Mouse (Mus musculus) liver, embryonic 15.5 days (tissue): ENCODE data around the gene Pkd2l1. TPM values are rescaled to one million over a fixed set of nuclear protein-coding genes. Genes with fewer than 3 reads are reported as not detected.
"Not testable (repeated sequence)": the region's sequence is repeated elsewhere in the genome, so short reads cannot be mapped to it uniquely, and the experiment has no call there.

Experiments used
- ATAC-seq: fragments of 200-750 bp; cut with Nextera tagmentation; 2 replicates; pipeline ENCODE4 v1.8.0; 2017; ENCODE audit warnings: moderate number of reproducible peaks, mild to moderate bottlenecking, moderate library complexity; ENCODE audit not compliant: insufficient read depth
- H3K27ac ChIP-seq: fragments of 300-500 bp; sonication (generic); replicated peaks from 2 replicates; pipeline ENCODE4 v1.5.1; 2015; ENCODE audit warnings: mild to moderate bottlenecking, inconsistent platforms
- H3K27me3 ChIP-seq: fragments of 300-500 bp; sonication (generic); 2 replicates; pipeline ENCODE4 v1.6.1; 2015; ENCODE audit warnings: mild to moderate bottlenecking, inconsistent platforms
- H3K36me3 ChIP-seq: fragments of 300-500 bp; sonication (generic); replicated peaks from 2 replicates; pipeline ENCODE4 v1.6.1; 2015; ENCODE audit warnings: moderate library complexity, mild to moderate bottlenecking, inconsistent platforms
- H3K4me1 ChIP-seq: fragments of 300-500 bp; sonication (generic); replicated peaks from 2 replicates; pipeline ENCODE4 v1.6.1; 2015; ENCODE audit warnings: inconsistent platforms
- H3K4me2 ChIP-seq: fragments of 300-500 bp; sonication (generic); 2 replicates; pipeline ENCODE4 v1.6.1; 2015; ENCODE audit warnings: moderate library complexity, mild to moderate bottlenecking, inconsistent platforms
- H3K4me3 ChIP-seq: fragments of 300-500 bp; sonication (generic); replicated peaks from 2 replicates; pipeline ENCODE4 v1.5.1; 2015; ENCODE audit warnings: mild to moderate bottlenecking, inconsistent platforms
- H3K9ac ChIP-seq: fragments of 300-500 bp; sonication (generic); 2 replicates; pipeline ENCODE4 v1.6.1; 2015; ENCODE audit warnings: moderate library complexity, mild to moderate bottlenecking, inconsistent platforms
- H3K9me3 ChIP-seq: fragments of 300-500 bp; sonication (generic); replicated peaks from 2 replicates; pipeline ENCODE4 v1.6.1; 2016; ENCODE audit warnings: inconsistent platforms
- WGBS: fragments of 180-500 bp; shearing (Covaris S2); methylation state at CpG from one replicate; pipeline ENCODE4 v1.1.7; 2015; ENCODE audit warnings: mixed read lengths; ENCODE audit not compliant: insufficient replicate concordance; 5-methylcytosine and 5-hydroxymethylcytosine counted together
- polyA plus RNA-seq: library from polyadenylated mRNA; unstranded; fragments of >200 nt; fragmentation: Nextera tagmentation; extraction: Ambion mirVana; gene quantifications from 2 replicates; pipeline ENCODE4 v1.2.1, GENCODE M21; 2015

The Pkd2l1 gene
- polyA plus RNA-seq, 1 experiment from 2014 or later: not detected

DNA sequence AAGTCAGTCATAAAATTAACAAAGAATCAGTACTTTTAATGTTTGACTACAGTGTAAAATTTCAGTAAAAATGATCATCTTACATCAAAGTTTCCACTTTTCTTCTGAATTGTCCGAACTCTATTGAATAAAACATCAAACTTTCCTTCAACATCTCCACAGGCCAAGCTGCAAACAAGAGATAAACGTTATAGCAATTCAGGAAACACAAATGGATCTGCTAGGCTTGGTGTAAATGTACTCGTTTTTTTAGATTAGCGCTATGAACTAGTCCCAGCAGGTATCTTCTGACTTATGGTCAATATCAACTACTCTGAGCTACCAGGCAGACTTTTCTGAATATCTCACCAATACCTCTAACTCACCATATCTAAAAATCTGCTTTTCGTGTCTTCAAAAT lies 59.3 kb downstream of the Pkd2l1 start:
- Histone ChIP-seq H3K4me3 (no peak overlapping the region), H3K4me1 (peaks cover 23% of the 10 kb centered on the region), H3K36me3 (peaks cover 48% of the 10 kb centered on the region), H3K4me2 (no peak overlapping the region), H3K9ac (no peak overlapping the region), H3K27me3 (no peaks in the 10 kb centered on the region), H3K27ac (no peak overlapping the region), H3K9me3 (no peaks in the 10 kb centered on the region)
- no peak for ATAC-seq
- 62% methylated on average over 5 of the region's 5 CpGs for WGBS

DNA sequence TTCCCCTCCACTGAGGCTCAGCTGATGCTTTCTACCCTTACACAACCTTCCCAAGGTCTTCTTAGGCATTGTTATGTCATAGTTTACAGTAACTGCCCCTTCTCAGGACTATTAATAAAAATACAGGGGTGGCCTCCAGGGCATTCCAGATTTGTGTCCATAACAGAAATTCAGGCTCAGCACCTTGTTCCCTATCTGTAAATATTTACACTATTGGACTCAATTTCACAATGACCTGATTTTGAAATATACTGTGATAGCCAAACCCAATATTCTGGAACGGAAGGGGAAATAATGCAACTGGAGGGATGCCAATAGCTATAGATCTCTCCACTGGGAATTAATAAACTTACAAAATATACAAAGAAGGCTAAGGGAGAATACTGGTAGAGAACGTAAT lies 63.7 kb downstream of the Pkd2l1 start:
- no peak overlapping the region for H3K4me2 ChIP-seq
- no peak for ATAC-seq
- H3K27me3 ChIP-seq: no peaks in the 10 kb centered on the region
- H3K4me3 ChIP-seq: no peak overlapping the region
- H3K36me3 ChIP-seq: peaks cover 88% of the 10 kb centered on the region
- no peak overlapping the region for H3K9ac ChIP-seq
- 76% methylated on average over 2 of the region's 2 CpGs for WGBS
- H3K4me1 ChIP-seq: peaks cover 7% of the 10 kb centered on the region
- no peak overlapping the region; the same call in 1 of the 2 replicates for H3K27ac ChIP-seq
- no peaks in the 10 kb centered on the region for H3K9me3 ChIP-seq

DNA sequence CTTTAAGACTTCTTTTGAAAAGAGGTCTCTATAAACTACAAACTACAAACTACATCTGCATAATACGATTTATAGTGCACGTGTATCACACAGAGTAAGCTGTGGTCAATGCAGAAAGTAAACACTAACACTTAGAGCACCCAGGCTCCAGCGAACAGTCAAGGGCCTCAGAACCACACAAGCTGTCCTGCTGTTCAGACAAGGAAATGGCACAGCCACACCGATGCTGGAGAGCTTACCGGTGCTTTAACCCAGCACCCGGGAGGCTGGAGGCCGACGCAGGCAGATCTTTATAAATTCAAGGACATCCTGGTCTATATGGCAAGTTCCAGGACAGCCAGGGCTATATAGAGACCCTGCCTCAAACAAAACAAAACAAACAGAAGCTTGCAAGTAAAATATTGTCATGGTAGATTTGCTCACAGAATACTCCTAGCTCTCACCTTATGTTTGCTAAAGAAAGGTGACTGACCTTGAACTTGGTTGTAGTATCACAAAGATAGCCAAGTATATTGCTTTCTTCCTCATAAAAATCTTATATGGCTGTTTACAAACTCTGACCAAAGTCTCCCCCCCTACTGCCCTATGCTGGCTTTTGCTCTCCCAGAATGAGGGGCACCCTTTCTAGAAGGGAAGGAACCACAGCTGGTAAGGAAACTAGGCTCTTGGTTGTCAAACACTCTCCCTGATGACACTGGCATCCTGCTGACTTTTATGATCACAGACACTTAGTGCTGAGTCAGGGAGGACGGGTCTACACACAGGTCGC lies 64.3 kb downstream of the Pkd2l1 start:
- H3K4me1 ChIP-seq: peaks cover under 1% of the 10 kb centered on the region
- 81% methylated on average over 10 of the region's 10 CpGs for WGBS
- H3K27me3 ChIP-seq: no peaks in the 10 kb centered on the region
- no peak overlapping the region for H3K4me3 ChIP-seq
- H3K27ac ChIP-seq: no peak overlapping the region; the same call in 1 of the 2 replicates
- no peaks in the 10 kb centered on the region for H3K9me3 ChIP-seq
- no peak overlapping the region for H3K4me2 ChIP-seq
- H3K36me3 ChIP-seq: peaks cover 91% of the 10 kb centered on the region
- H3K9ac ChIP-seq: no peak overlapping the region
- no peak for ATAC-seq

DNA sequence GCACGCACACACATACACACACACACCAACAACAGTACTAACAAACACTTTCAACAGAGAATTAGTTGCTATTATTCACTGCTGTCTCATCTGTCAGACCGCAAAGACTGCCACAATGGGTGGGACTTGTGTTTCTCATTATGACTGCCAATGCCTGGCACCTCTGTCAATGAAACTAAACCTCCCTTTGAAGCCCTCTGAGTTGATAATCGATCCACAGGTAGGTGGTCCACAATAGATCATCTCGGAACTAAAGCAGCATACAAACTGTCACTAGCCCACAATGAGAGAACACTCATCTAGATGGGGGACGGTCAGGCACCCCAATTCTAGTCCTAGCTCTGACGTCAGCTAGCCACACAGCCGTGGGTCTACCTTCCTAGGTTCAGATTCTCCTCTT lies 71.1 kb downstream of the Pkd2l1 start:
- Histone ChIP-seq H3K27ac (no peak overlapping the region), H3K4me1 (no peaks in the 10 kb centered on the region; the same call in 1 of the 2 replicates), H3K36me3 (peaks cover 88% of the 10 kb centered on the region), H3K9me3 (no peaks in the 10 kb centered on the region), H3K4me3 (no peak overlapping the region), H3K4me2 (no peak overlapping the region), H3K9ac (no peak overlapping the region), H3K27me3 (no peaks in the 10 kb centered on the region)
- WGBS: 85% methylated on average over 7 of the region's 7 CpGs
- ATAC-seq: no peak

DNA sequence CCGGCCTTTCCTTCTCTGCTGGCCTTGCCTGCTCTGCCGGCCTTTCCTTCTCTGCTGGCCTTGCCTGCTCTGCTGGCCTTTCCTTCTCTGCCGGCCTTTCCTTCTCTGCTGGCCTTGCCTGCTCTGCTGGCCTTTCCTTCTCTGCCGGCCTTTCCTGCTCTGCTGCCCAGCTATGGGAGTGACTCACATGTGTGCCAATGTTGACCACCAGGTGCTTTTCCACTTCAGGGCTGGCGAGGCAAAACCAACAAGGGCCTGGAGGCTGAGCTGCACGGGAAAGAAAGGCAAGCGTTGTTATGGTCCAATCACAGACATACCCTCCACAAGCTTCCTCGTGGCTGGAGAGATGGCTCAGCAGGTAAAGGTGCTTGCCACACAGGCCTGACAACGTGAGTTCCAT lies 71.6 kb downstream of the Pkd2l1 start:
- H3K27ac ChIP-seq, H3K4me2 ChIP-seq, H3K9ac ChIP-seq, ATAC-seq, H3K4me3 ChIP-seq, H3K9me3 ChIP-seq, H3K27me3 ChIP-seq, H3K4me1 ChIP-seq: not testable (repeated sequence)
- peaks cover 89% of the 10 kb centered on the region for H3K36me3 ChIP-seq
- WGBS: 83% methylated on average over 9 of the region's 9 CpGs

DNA sequence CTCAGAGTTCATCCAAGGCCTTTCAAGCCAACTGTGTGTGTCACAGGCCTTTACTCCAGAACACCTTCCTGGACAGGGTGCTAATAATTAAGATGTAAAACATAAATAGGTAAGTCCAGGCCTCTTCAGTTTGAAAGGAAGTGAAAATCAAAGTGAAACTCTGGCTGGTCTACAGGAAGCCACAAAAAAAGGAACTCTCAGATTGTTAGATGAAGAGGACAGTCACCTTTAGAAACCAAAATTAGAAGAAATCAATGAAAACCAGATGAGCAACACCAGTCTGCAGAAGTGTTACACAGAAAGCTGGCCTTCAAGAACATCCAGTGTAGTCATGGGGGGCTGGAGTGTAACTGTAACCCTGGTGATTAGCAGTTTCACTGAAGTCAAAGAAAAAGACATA lies 74.4 kb downstream of the Pkd2l1 start:
- no peak for ATAC-seq
- Histone ChIP-seq H3K4me2 (no peak overlapping the region), H3K9me3 (no peaks in the 10 kb centered on the region), H3K27me3 (no peaks in the 10 kb centered on the region), H3K4me1 (no peaks in the 10 kb centered on the region; the same call in 1 of the 2 replicates), H3K36me3 (peaks cover 86% of the 10 kb centered on the region), H3K4me3 (no peak overlapping the region), H3K27ac (no peak overlapping the region), H3K9ac (no peak overlapping the region)

DNA sequence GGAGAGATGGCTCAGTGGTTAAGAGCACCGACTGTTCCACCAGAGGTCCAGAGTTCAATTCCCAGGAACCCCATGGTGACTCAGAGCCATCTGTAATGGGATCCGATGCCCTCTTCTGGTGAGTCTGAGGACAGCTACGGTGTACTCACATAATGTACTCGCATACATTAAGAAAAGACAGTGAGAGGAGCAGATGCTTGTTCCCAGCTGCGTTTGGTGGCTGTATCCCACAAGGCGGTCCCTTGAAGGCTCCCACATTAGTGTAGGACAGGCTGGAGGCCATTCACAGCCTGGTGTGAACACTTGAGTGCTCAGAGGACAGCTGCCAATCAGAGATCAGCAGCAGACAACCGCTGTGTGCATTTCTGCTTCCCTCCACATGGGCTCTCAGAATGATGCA lies 80.5 kb downstream of the Pkd2l1 start:
- Histone ChIP-seq H3K4me1 (peaks cover 11% of the 10 kb centered on the region), H3K27me3 (no peaks in the 10 kb centered on the region), H3K27ac (no peak overlapping the region), H3K4me3 (no peak overlapping the region), H3K36me3 (peaks cover 75% of the 10 kb centered on the region), H3K9ac (no peak overlapping the region), H3K4me2 (no peak overlapping the region), H3K9me3 (no peaks in the 10 kb centered on the region)
- WGBS: 65% methylated on average over 7 of the region's 7 CpGs
- no peak for ATAC-seq

DNA sequence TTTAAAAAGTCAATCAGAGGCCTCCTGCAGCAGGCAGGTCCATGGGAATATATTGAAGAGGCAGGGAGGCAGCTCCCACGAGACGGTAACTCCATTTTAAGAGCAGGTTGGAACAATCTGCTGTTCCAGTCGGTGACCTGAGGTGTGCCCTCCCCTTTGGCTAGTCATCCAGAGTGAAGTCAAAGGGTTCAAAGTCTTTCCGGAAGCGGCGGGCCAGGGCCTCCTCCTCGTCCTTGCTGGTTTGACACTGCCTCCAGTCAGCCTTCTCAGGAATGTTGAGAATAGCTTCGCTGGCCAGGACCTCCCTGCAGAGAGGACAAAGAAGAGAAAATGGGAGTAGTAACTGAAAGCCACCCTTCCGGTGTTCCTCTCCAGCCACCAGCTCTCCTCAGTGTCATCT lies 81.9 kb downstream of the Pkd2l1 start:
- Histone ChIP-seq H3K36me3 (peaks cover 64% of the 10 kb centered on the region), H3K27ac (peak overlapping the region; percentile 61), H3K4me2 (no peak overlapping the region), H3K9me3 (no peaks in the 10 kb centered on the region), H3K9ac (no peak overlapping the region), H3K4me1 (peaks cover 23% of the 10 kb centered on the region), H3K4me3 (no peak overlapping the region), H3K27me3 (no peaks in the 10 kb centered on the region)
- no peak for ATAC-seq
- WGBS: 70% methylated on average over 9 of the region's 9 CpGs

DNA sequence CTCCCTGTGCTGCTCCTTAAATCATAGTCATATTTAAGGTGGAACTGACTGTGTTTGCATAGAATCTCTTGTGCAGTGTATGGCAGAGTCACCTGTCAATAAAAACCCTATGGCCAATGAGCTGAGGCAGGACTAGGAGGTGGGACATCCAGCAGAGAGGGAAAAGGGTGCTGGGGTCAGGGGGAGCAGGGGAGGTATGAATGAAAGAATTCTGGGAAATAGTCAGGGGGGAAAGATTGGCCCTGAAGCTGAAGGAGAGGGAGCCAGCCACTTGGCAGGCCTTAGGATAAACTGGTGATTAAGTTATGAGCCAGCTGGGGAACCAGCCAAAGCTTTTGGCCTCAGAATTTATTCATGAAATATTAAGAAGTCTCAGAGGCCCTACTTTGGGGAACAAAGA lies 83.2 kb downstream of the Pkd2l1 start:
- Histone ChIP-seq H3K9ac (no peak overlapping the region), H3K36me3 (peaks cover 51% of the 10 kb centered on the region), H3K4me2 (no peak overlapping the region), H3K4me3 (no peak overlapping the region), H3K9me3 (no peaks in the 10 kb centered on the region), H3K4me1 (peaks cover 35% of the 10 kb centered on the region), H3K27me3 (no peaks in the 10 kb centered on the region), H3K27ac (no peak overlapping the region)
- ATAC-seq: no peak

DNA sequence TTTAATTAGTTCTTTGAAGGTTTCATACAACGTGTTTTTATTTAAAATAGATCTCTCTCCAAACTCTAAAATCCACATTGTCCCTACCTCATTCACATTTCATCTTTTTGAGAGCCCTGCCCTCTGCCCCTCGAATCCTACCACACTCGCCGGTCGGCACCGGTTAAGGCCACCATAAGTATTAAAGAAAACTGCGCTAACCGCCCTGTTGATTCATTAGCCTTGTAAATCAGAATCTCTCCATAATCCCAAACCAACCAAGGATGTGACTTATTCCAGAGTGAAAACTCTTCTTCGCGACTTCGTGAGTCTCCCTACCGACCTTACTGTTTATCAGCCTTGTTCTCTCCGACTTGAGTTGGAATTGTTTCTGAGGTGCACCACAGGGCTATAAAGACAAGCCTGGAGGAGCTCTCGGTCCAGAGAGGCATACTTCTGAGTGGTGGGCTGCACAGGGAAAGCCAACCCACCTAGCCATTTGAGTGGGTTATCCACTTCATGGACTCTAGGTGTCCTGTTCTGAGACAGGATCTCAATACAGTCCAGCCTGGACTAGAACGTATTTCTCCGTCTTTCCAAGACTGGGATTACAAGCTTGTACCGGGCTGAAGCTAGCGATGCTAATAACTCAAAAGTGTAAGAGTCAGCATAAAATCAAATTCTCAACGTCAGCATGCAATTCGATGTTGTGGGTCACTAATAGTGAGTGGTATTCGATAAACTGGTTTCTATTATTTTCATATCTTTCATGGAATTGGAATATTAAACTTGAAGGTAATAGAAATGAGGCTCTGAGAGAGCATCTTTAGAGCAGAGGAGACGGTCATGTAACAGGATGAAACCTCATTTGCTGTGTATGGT lies 84.4 kb downstream of the Pkd2l1 start:
- Histone ChIP-seq H3K9ac (peak overlapping the region; percentile 96), H3K4me3 (peak overlapping the region; percentile 93), H3K4me2 (peak overlapping the region; percentile 91), H3K4me1 (peaks cover 35% of the 10 kb centered on the region), H3K27me3 (no peaks in the 10 kb centered on the region), H3K36me3 (peaks cover 40% of the 10 kb centered on the region), H3K27ac (peak overlapping the region; percentile 53), H3K9me3 (no peaks in the 10 kb centered on the region)
- 30% methylated on average over 22 of the region's 22 CpGs for WGBS
- ATAC-seq: peak; percentile 11; the same call in 1 of the 2 replicates

DNA sequence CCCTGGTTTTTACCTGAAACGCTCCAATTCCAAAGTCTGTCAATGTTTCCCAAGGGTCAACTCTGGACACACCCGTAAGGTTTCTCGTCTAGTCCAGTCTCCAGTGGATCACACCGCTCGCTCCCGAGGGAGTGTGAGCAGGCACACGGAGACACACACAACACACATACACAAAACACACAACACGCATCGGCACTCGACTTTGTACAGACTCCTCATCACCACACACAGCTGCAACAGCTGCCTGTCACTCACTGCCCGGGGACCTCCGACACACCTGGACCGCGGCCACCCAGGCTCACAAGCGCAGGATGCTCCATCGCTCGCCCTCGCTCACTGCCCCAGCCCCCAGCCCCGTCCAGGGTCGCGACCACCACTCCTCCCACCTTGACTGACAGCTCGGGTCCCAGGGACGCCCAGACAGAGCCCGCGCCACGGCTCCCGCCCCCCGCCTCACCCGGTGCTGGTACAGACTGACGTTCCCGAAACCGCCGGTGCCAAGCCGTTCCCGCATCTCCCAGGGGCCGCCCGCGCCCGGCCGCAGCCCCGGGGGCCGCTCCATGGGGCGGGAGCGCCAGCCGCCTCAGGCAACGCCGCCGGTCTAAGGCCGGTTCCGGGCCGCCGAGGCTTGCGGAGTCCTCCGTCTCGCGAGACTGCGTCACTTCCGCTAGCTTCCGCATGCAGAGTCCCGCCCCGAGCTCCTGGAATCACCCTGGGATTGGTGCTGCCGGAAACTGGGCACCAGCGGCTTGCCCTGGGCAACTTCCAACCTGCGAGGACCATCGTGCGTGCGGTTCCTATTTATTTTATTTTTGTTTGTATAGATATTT lies 85.2 kb downstream of the Pkd2l1 start, which contains the start of gene Chuk:
Gene Chuk, minus strand, starts transcription at position 650 of the 830 bp plus-strand sequence.
- Histone ChIP-seq H3K4me2 (peak within 1 kb of the TSS; percentile 91), H3K27ac (peak within 1 kb of the TSS; percentile 81), H3K9ac (peak within 1 kb of the TSS; percentile 96), H3K4me3 (peak within 1 kb of the TSS; percentile 93), H3K9me3 (no peaks in the 10 kb centered on the region), H3K27me3 (no peaks in the 10 kb centered on the region), H3K4me1 (peaks cover 35% of the 10 kb centered on the region), H3K36me3 (peaks cover 32% of the 10 kb centered on the region)
- ATAC-seq: peak; percentile 97
- under 1% methylated on average over 67 of the region's 67 CpGs for WGBS
